Mouse (Mus musculus) urinary bladder, postnatal 14 days (tissue): ENCODE data around the gene Ssxb10.
A peak's percentile ranks its signal among the peaks of the same experiment; 100 is the strongest.
"Not testable (repeated sequence)": the region's sequence is repeated elsewhere in the genome, so short reads cannot be mapped to it uniquely, and the experiment has no call there.

ENCODE experiments used
- DNase-seq: peaks from one replicate; pipeline ENCODE4 v3.0.0; 2021; ENCODE audit warnings: low spot score

Ssxb10 gene

GRCm38 (mm10) chrX:8327124-8327523 lies at the start of gene Ssxb10:
Ssxb10 (plus strand) TSS chrX:8327424.
- DNase-seq: no peak

GRCm38 (mm10) chrX:8288621-8289020 lies 38.6 kb upstream of the Ssxb10 start:
- DNase-seq: no peak

GRCm38 (mm10) chrX:8309302-8309701 lies 17.9 kb upstream of the Ssxb10 start:
- DNase-seq: no peak

- DNase-seq: peak; percentile 42
These were observed 12.3 kb upstream of the Ssxb10 start for GRCm38 (mm10) chrX:8314905-8315304.

GRCm38 (mm10) chrX:8366678-8367077 lies 39.5 kb downstream of the Ssxb10 start, which contains the start of gene Ssxb9:
Ssxb9 (plus strand) TSS chrX:8366978.
- DNase-seq: not testable (repeated sequence)
